Mouse (Mus musculus) embryonic facial prominence, embryonic 10.5 days (tissue): ENCODE results near the gene Tex14. TPM values are rescaled to one million over a fixed set of nuclear protein-coding genes. Genes with fewer than 3 reads are reported as not detected.
"Not testable (repeated sequence)": the region's sequence is repeated elsewhere in the genome, so short reads cannot be mapped to it uniquely, and the experiment has no call there.

Experiments
- DNase-seq: peaks from one replicate; pipeline ENCODE4 v3.0.0-alpha.2; 2017; ENCODE audit warnings: low spot score
- H3K27ac ChIP-seq: fragments of 300-500 bp; sonication (generic); replicated peaks from 2 replicates; pipeline ENCODE4 v1.5.1; 2016; ENCODE audit warnings: mild to moderate bottlenecking
- H3K27me3 ChIP-seq: fragments of 300-500 bp; sonication (generic); replicated peaks from 2 replicates; pipeline ENCODE4 v1.6.1; 2016; ENCODE audit warnings: low read depth, mild to moderate bottlenecking; ENCODE audit not compliant: poor library complexity, severe bottlenecking
- H3K36me3 ChIP-seq: fragments of 300-500 bp; sonication (generic); replicated peaks from 2 replicates; pipeline ENCODE4 v1.6.1; 2016; ENCODE audit warnings: mild to moderate bottlenecking, moderate library complexity
- H3K4me1 ChIP-seq: fragments of 300-500 bp; sonication (generic); 2 replicates; pipeline ENCODE4 v1.6.1; 2016
- H3K4me3 ChIP-seq: fragments of 300-500 bp; sonication (generic); 2 replicates; pipeline ENCODE4 v1.5.1; 2016; ENCODE audit warnings: mild to moderate bottlenecking, moderate library complexity
- H3K9me3 ChIP-seq: fragments of 300-500 bp; sonication (generic); 2 replicates; pipeline ENCODE4 v1.6.1; 2016; ENCODE audit warnings: mild to moderate bottlenecking
- WGBS: fragments of 180-500 bp; shearing (Covaris S2); methylation state at CpG from one replicate; pipeline ENCODE4 v1.1.7; 2016; 5-methylcytosine and 5-hydroxymethylcytosine counted together
- polyA plus RNA-seq: library from polyadenylated mRNA; unstranded; fragments of >200 nt; fragmentation: Nextera tagmentation; extraction: Ambion mirVana; gene quantifications from 2 replicates; pipeline ENCODE4 v1.2.1, GENCODE M21; 2016

The Tex14 gene
- polyA plus RNA-seq, 1 experiment from 2014 or later: not detected

- no peak for DNase-seq
- Histone ChIP-seq H3K4me1 (peaks cover 18% of the 10 kb centered on the region), H3K27ac (no peak overlapping the region), H3K36me3 (no peaks in the 10 kb centered on the region), H3K4me3 (no peak overlapping the region), H3K27me3 (no peaks in the 10 kb centered on the region), H3K9me3 (no peaks in the 10 kb centered on the region)
- 87% methylated on average over 4 of the region's 4 CpGs for WGBS
Observed at GRCm38 (mm10) chr11:87429363-87429762, 24.5 kb downstream of the Tex14 start.

- no peaks in the 10 kb centered on the region for H3K27me3 ChIP-seq
- peaks cover 20% of the 10 kb centered on the region for H3K4me1 ChIP-seq
- no peak overlapping the region for H3K4me3 ChIP-seq
- H3K9me3 ChIP-seq: no peaks in the 10 kb centered on the region
- no peaks in the 10 kb centered on the region for H3K36me3 ChIP-seq
- WGBS: 74% methylated on average over 2 of the region's 2 CpGs
- no peak overlapping the region for H3K27ac ChIP-seq
- DNase-seq: no peak
Observed at GRCm38 (mm10) chr11:87430374-87430773, 25.5 kb downstream of the Tex14 start.

GRCm38 (mm10) chr11:87431813-87432212, 26.9 kb downstream of the Tex14 start:
- not testable (repeated sequence) for DNase-seq, H3K36me3 ChIP-seq, H3K27me3 ChIP-seq, H3K4me3 ChIP-seq, H3K9me3 ChIP-seq, H3K27ac ChIP-seq
- H3K4me1 ChIP-seq: peaks cover 16% of the 10 kb centered on the region
- WGBS: 91% methylated on average over 8 of the region's 8 CpGs

GRCm38 (mm10) chr11:87432447-87432846, 27.6 kb downstream of the Tex14 start:
- Histone ChIP-seq H3K27ac (no peak overlapping the region), H3K4me3 (no peak overlapping the region), H3K4me1 (peaks cover 16% of the 10 kb centered on the region), H3K36me3 (no peaks in the 10 kb centered on the region), H3K27me3 (no peaks in the 10 kb centered on the region), H3K9me3 (no peaks in the 10 kb centered on the region)
- no peak for DNase-seq
- 75% methylated on average over 1 of the region's 1 CpGs for WGBS

GRCm38 (mm10) chr11:87432933-87433669, 28.2 kb downstream of the Tex14 start:
- no peaks in the 10 kb centered on the region for H3K36me3 ChIP-seq
- peaks cover 16% of the 10 kb centered on the region for H3K4me1 ChIP-seq
- 47% methylated on average over 6 of the region's 6 CpGs for WGBS
- H3K4me3 ChIP-seq: no peak overlapping the region
- H3K27me3 ChIP-seq: no peaks in the 10 kb centered on the region
- no peaks in the 10 kb centered on the region for H3K9me3 ChIP-seq
- no peak overlapping the region for H3K27ac ChIP-seq
- no peak for DNase-seq

GRCm38 (mm10) chr11:87435107-87435506, 30.2 kb downstream of the Tex14 start:
- H3K4me3 ChIP-seq, H3K27ac ChIP-seq, H3K36me3 ChIP-seq, DNase-seq, H3K9me3 ChIP-seq, H3K27me3 ChIP-seq: not testable (repeated sequence)
- peaks cover 16% of the 10 kb centered on the region for H3K4me1 ChIP-seq
- WGBS: 84% methylated on average over 2 of the region's 2 CpGs

GRCm38 (mm10) chr11:87436326-87437232, 31.7 kb downstream of the Tex14 start:
- WGBS: 70% methylated on average over 5 of the region's 5 CpGs
- H3K27me3 ChIP-seq: peaks cover 14% of the 10 kb centered on the region
- no peak for DNase-seq
- no peaks in the 10 kb centered on the region for H3K9me3 ChIP-seq
- no peaks in the 10 kb centered on the region for H3K36me3 ChIP-seq
- no peak overlapping the region for H3K27ac ChIP-seq
- no peak overlapping the region for H3K4me3 ChIP-seq
- H3K4me1 ChIP-seq: peaks cover 16% of the 10 kb centered on the region

GRCm38 (mm10) chr11:87439796-87440420, 35.0 kb downstream of the Tex14 start:
- H3K27ac ChIP-seq: no peak overlapping the region
- peaks cover 10% of the 10 kb centered on the region; the same call in 1 of the 2 replicates for H3K4me1 ChIP-seq
- no peak for DNase-seq
- H3K4me3 ChIP-seq: no peak overlapping the region
- H3K27me3 ChIP-seq: peaks cover 20% of the 10 kb centered on the region
- 88% methylated on average over 10 of the region's 10 CpGs for WGBS
- no peaks in the 10 kb centered on the region for H3K9me3 ChIP-seq
- no peaks in the 10 kb centered on the region for H3K36me3 ChIP-seq

GRCm38 (mm10) chr11:87442643-87443372, 37.9 kb downstream of the Tex14 start:
- H3K36me3 ChIP-seq, H3K9me3 ChIP-seq: not testable (repeated sequence)
- WGBS: under 1% methylated on average over 35 of the region's 62 CpGs
- Histone ChIP-seq H3K27me3 (peaks cover 20% of the 10 kb centered on the region), H3K4me3 (peak overlapping the region; percentile 49), H3K4me1 (peaks cover 14% of the 10 kb centered on the region; the same call in 1 of the 2 replicates), H3K27ac (peak overlapping the region; percentile 84)
- peak; percentile 82 for DNase-seq

GRCm38 (mm10) chr11:87443373-87443883, 38.6 kb downstream of the Tex14 start:
- Histone ChIP-seq H3K27me3 (peaks cover 20% of the 10 kb centered on the region), H3K4me1 (peaks cover 14% of the 10 kb centered on the region; the same call in 1 of the 2 replicates), H3K27ac (no peak overlapping the region), H3K9me3 (no peaks in the 10 kb centered on the region), H3K36me3 (no peaks in the 10 kb centered on the region), H3K4me3 (no peak overlapping the region)
- peak; percentile 72 for DNase-seq
- WGBS: 0% methylated on average over 5 of the region's 5 CpGs

GRCm38 (mm10) chr11:87444056-87444455, 39.2 kb downstream of the Tex14 start:
- H3K4me3 ChIP-seq, H3K27ac ChIP-seq, DNase-seq, H3K9me3 ChIP-seq, H3K36me3 ChIP-seq: not testable (repeated sequence)
- H3K27me3 ChIP-seq: peaks cover 17% of the 10 kb centered on the region
- H3K4me1 ChIP-seq: peaks cover 14% of the 10 kb centered on the region; the same call in 1 of the 2 replicates
- 74% methylated on average over 10 of the region's 10 CpGs for WGBS
